Mouse (Mus musculus) ovary, postnatal 36 days (tissue): ENCODE data around the gene Rreb1.
A peak's percentile ranks its signal among the peaks of the same experiment; 100 is the strongest.

Experiments
- DNase-seq: peaks from one replicate; pipeline ENCODE4 v3.0.0; 2022; ENCODE audit warnings: low spot score, mixed read lengths

Gene Rreb1

GRCm38 (mm10) chr13:37944306-37944705 lies 166.1 kb downstream of the Rreb1 start:
- DNase-seq, result no peak

GRCm38 (mm10) chr13:37945392-37945791 lies 167.2 kb downstream of the Rreb1 start:
- no peak for DNase-seq

GRCm38 (mm10) chr13:37946734-37947133 lies 168.5 kb downstream of the Rreb1 start:
- peak; percentile 81 for DNase-seq

GRCm38 (mm10) chr13:37952981-37953380 lies 174.8 kb downstream of the Rreb1 start:
- no peak for DNase-seq

GRCm38 (mm10) chr13:37954318-37954717 lies 176.1 kb downstream of the Rreb1 start:
- DNase-seq, result no peak

- DNase-seq, result no peak
Measured at GRCm38 (mm10) chr13:37958498-37959238, 180.5 kb downstream of the Rreb1 start.

GRCm38 (mm10) chr13:37959239-37959907 lies 181.2 kb downstream of the Rreb1 start:
- DNase-seq, result no peak

GRCm38 (mm10) chr13:37959936-37960335 lies 181.7 kb downstream of the Rreb1 start:
- DNase-seq, result no peak

GRCm38 (mm10) chr13:37962541-37962940 lies 184.3 kb downstream of the Rreb1 start:
- no peak for DNase-seq

- DNase-seq, result peak; percentile 56
Measured at GRCm38 (mm10) chr13:37963354-37964007, 185.3 kb downstream of the Rreb1 start.

GRCm38 (mm10) chr13:37964128-37965087 lies 186.2 kb downstream of the Rreb1 start:
- no peak for DNase-seq

- DNase-seq, result no peak
Measured at GRCm38 (mm10) chr13:37965126-37965914, 187.1 kb downstream of the Rreb1 start.

- DNase-seq, result no peak
Measured at GRCm38 (mm10) chr13:37966256-37967051, 188.3 kb downstream of the Rreb1 start.

GRCm38 (mm10) chr13:37967052-37967437 lies 188.8 kb downstream of the Rreb1 start:
- DNase-seq, result no peak

- DNase-seq, result no peak
Measured at GRCm38 (mm10) chr13:37967565-37967964, 189.4 kb downstream of the Rreb1 start.

- peak; percentile 85 for DNase-seq
Measured at GRCm38 (mm10) chr13:37969337-37969736, 191.1 kb downstream of the Rreb1 start.

- DNase-seq, result no peak
Measured at GRCm38 (mm10) chr13:37969988-37970387, 191.8 kb downstream of the Rreb1 start.

- no peak for DNase-seq
Measured at GRCm38 (mm10) chr13:37970887-37971530, 192.8 kb downstream of the Rreb1 start.

- DNase-seq, result no peak
Measured at GRCm38 (mm10) chr13:37974036-37974435, 195.8 kb downstream of the Rreb1 start.

GRCm38 (mm10) chr13:37974731-37975130 lies 196.5 kb downstream of the Rreb1 start:
- DNase-seq, result no peak
